Mouse (Mus musculus) midbrain, embryonic 12.5 days (tissue): ENCODE results near the gene Acap2. TPM values are rescaled to one million over a fixed set of nuclear protein-coding genes. Genes with fewer than 3 reads are reported as not detected.

Source experiments
- ATAC-seq: fragments of 200-750 bp; cut with Nextera tagmentation; 2 replicates; pipeline ENCODE4 v1.8.0; 2017; ENCODE audit warnings: low read depth, moderate TSS enrichment, moderate library complexity; ENCODE audit not compliant: low FRiP score
- H3K27ac ChIP-seq: fragments of 300-500 bp; sonication (generic); replicated peaks from 2 replicates; pipeline ENCODE4 v1.5.1; 2016; ENCODE audit warnings: mild to moderate bottlenecking
- H3K27me3 ChIP-seq: fragments of 300-500 bp; sonication (generic); 2 replicates; pipeline ENCODE4 v1.6.1; 2016; ENCODE audit warnings: mild to moderate bottlenecking
- H3K36me3 ChIP-seq: fragments of 300-500 bp; sonication (generic); 2 replicates; pipeline ENCODE4 v1.6.1; 2016
- H3K4me1 ChIP-seq: fragments of 300-500 bp; sonication (generic); 2 replicates; pipeline ENCODE4 v1.6.1; 2016
- H3K4me2 ChIP-seq: fragments of 300-500 bp; sonication (generic); replicated peaks from 2 replicates; pipeline ENCODE4 v1.6.1; 2016; ENCODE audit warnings: mild to moderate bottlenecking, moderate library complexity
- H3K4me3 ChIP-seq: fragments of 300-500 bp; sonication (generic); 2 replicates; pipeline ENCODE4 v1.5.1; 2016; ENCODE audit warnings: mild to moderate bottlenecking
- H3K9ac ChIP-seq: fragments of 300-500 bp; sonication (generic); replicated peaks from 2 replicates; pipeline ENCODE4 v1.6.1; 2016; ENCODE audit warnings: mild to moderate bottlenecking, moderate library complexity
- H3K9me3 ChIP-seq: fragments of 300-500 bp; sonication (generic); 2 replicates; pipeline ENCODE4 v1.6.1; 2016; ENCODE audit warnings: mild to moderate bottlenecking
- WGBS: fragments of 180-500 bp; shearing (Covaris S2); methylation state at CpG from one replicate; pipeline ENCODE4 v1.1.7; 2016; 5-methylcytosine and 5-hydroxymethylcytosine counted together
- polyA plus RNA-seq: library from polyadenylated mRNA; unstranded; fragments of >200 nt; fragmentation: Nextera tagmentation; extraction: Ambion mirVana; gene quantifications from 2 replicates; pipeline ENCODE4 v1.2.1, GENCODE M21; 2016

Gene Acap2
- polyA plus RNA-seq, 1 experiment from 2014 or later = 22.8 TPM

DNA sequence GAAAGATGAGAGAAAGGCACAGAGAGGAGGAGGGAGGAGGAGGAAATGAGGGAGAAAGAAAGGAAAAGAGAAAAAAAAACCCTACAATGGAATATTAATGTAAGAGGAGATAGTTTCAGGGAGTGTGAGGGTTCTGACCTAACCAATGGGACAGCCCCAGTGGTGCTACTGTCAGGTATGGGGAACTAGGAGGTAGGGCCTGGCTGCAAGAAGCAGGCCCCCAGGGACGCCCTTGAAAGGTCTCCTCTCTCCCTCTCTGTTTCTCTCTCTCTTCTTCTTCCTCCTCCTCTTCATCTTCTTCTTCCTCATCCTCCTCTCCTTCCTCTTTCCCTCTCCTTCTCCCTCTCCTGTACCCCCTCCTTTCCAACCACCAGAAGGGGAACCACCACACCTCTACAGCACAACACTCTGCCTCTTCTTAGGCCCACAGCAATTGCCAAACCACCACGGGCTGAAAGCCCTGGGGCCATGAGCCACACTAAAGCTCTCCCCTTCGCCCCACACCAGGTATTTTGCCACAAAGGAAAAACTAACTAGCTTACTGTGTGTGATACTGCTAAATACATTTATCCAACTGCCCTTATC lies 126.6 kb downstream of the Acap2 start:
- no peaks in the 10 kb centered on the region for H3K27me3 ChIP-seq
- H3K4me2 ChIP-seq = no peak overlapping the region
- H3K9me3 ChIP-seq = no peaks in the 10 kb centered on the region
- no peak overlapping the region for H3K27ac ChIP-seq
- H3K4me3 ChIP-seq = no peak overlapping the region
- H3K36me3 ChIP-seq = no peaks in the 10 kb centered on the region
- ATAC-seq = no peak
- H3K4me1 ChIP-seq = peaks cover 6% of the 10 kb centered on the region
- no peak overlapping the region for H3K9ac ChIP-seq
- 85% methylated on average over 3 of the region's 3 CpGs for WGBS

DNA sequence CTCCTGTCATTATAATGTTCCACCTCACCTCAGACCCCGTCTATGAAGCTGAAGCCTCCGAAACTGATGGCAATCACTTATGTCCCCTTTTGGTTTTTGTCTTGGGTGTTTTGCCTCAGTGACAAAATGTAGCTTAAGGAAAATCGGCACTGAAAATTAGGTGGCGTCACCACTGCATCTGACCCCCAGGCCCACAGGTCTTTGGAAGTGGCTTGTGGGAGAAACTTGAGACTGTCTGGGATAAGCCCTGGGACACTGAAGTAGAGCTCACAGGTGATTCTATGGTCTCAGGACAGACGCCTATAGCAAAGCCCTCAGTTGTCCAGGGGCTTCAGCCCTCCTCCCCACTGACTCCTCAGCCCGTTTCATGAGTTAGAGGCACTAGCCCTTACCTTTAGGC lies 129.3 kb downstream of the Acap2 start:
- H3K4me3 ChIP-seq = no peak overlapping the region
- H3K27ac ChIP-seq = no peak overlapping the region
- no peak for ATAC-seq
- H3K4me1 ChIP-seq = peaks cover 9% of the 10 kb centered on the region
- no peaks in the 10 kb centered on the region for H3K9me3 ChIP-seq
- H3K9ac ChIP-seq = no peak overlapping the region
- no peak overlapping the region for H3K4me2 ChIP-seq
- WGBS = 74% methylated on average over 6 of the region's 6 CpGs
- H3K27me3 ChIP-seq = no peaks in the 10 kb centered on the region
- H3K36me3 ChIP-seq = no peaks in the 10 kb centered on the region

DNA sequence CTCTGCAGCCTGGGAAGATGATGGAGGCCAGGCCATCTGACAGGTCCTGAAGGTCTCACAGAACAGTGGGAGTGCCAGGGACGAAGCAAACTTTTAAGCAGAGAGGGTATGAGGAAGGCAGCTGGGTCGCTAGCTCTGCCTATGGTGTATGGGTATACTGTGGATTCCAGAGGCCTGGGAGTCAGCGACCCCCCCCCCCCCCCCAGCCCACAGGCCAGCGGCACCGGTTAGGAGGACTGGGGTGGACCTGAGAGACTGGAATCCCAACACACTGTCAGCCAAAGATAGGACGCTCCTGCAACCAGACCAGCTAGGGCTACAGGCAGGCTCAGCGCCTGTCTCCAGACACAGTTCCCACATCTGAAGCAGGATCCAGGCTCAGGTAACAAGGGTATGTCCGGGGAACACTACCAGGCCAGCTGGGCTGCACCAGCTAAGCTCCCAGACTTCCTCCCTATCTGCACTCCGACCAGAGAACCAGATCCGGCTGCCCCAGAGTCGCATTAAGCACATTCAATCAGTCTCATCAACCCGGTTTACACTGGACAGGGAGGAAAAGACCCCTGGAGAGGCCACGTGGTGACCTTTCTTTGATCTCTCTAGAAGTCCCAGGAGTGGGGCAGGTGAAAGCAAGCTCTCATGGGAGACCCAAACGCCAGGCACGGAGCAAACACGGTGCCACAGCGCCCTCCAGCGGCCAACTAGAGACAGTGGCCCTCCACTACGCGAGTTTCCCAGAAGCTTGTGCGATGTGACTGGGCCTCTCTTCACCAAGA lies 130.5 kb downstream of the Acap2 start:
- H3K27me3 ChIP-seq = no peaks in the 10 kb centered on the region
- ATAC-seq = peak; percentile 78
- H3K9me3 ChIP-seq = no peaks in the 10 kb centered on the region
- no peak overlapping the region for H3K9ac ChIP-seq
- H3K4me3 ChIP-seq = no peak overlapping the region
- 19% methylated on average over 21 of the region's 21 CpGs for WGBS
- H3K27ac ChIP-seq = no peak overlapping the region
- peak overlapping the region; percentile 34 for H3K4me2 ChIP-seq
- H3K36me3 ChIP-seq = no peaks in the 10 kb centered on the region
- H3K4me1 ChIP-seq = peaks cover 9% of the 10 kb centered on the region

DNA sequence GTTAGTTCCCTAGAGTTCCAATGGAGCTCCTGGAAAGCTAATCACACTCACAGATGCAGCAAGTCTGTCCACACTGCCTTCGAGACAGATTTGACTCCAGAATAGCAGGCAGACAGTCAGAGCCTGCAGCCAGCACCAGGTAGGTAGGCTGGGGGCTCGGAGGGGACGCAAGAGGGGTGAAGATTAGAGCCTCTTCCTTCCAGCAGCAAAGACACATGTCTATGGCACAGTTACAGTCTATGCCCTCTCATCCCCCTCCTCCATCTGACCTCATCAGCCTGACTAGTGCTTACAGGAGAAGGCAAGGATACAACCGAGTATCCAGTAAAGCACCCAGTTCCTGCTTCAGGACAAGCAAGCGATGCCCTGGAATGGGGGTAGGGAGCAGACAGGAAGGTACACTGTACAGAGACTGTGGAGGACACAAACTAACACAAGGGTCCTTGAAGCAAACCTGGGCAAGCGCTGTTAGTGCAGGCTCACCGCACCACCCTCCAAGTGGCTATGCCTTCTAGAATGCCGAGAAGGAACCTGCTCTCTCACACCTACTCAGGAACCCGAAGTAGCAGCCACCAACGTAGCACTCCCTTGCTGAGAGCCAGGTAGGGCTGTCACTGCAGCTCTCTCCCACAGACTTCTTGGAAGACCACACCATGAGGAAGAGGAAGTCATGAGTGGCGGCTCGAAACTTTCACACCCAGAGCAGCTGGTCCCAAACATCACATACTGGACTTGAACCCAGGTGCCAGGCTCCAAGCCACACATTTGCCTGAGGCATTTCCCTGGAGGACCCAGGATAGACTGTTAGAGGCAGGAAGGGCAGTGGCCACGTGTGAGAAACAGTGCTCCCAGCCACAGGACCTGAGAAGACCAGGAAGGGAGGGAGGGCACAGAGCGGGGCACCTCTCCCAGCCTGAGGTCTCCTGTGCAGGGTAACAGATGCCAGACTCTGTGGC lies 131.6 kb downstream of the Acap2 start:
- no peak overlapping the region for H3K9ac ChIP-seq
- H3K4me2 ChIP-seq = no peak overlapping the region
- no peak overlapping the region for H3K27ac ChIP-seq
- H3K27me3 ChIP-seq = no peaks in the 10 kb centered on the region
- no peaks in the 10 kb centered on the region for H3K9me3 ChIP-seq
- ATAC-seq = no peak
- H3K4me3 ChIP-seq = no peak overlapping the region
- H3K36me3 ChIP-seq = no peaks in the 10 kb centered on the region
- H3K4me1 ChIP-seq = peaks cover 9% of the 10 kb centered on the region
- WGBS = 88% methylated on average over 14 of the region's 14 CpGs

- ATAC-seq = no peak
- WGBS = 93% methylated on average over 7 of the region's 7 CpGs
These were observed 132.8 kb downstream of the Acap2 start for GRCm38 (mm10) chr16:31068280-31068679.

DNA sequence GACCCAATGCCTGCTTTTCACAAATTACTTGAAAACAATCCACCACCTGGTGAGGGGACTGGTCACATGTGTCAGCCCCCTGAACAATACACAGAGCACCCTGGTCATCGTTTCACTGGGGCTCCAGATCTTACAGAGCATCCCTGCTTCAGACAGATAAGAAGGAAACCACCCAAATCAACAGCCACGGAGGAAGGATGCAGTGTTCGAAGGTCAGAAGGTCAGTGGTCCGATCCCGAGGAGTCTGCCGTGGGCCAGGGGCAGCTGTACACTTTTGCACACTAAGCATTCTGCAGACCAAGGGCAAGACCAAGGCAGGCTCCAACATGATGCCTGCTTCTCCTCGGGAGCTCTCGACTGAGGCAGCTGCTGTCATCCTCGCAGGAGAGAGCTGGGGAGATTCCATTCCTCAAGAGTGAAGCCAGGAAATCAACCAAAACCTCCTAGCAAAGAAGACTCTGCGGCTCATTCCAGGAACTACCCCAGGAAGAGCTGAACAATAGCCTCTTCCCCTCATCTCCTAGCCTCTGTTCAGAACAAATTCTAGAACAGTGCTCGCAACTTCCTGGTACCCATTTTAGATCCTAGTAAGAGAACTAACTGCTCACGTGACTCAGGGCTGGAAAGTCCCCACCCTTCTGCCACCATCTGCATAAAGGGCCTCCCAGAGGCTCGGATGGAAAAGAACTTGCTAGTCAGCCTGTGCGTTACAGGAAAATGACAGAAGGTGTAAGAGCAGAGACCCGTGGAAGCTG lies 134.5 kb downstream of the Acap2 start:
- WGBS = 71% methylated on average over 15 of the region's 15 CpGs
- no peaks in the 10 kb centered on the region for H3K27me3 ChIP-seq
- no peaks in the 10 kb centered on the region for H3K36me3 ChIP-seq
- ATAC-seq = no peak
- H3K27ac ChIP-seq = no peak overlapping the region
- no peak overlapping the region for H3K4me3 ChIP-seq
- H3K4me1 ChIP-seq = peaks cover 9% of the 10 kb centered on the region
- H3K9ac ChIP-seq = no peak overlapping the region
- no peaks in the 10 kb centered on the region for H3K9me3 ChIP-seq
- no peak overlapping the region for H3K4me2 ChIP-seq

More at GRCm38 (mm10) chr16:31068280-31068679, 132.8 kb downstream of the Acap2 start:
- H3K4me1 ChIP-seq = peaks cover 9% of the 10 kb centered on the region
- no peak overlapping the region for H3K4me3 ChIP-seq
- H3K36me3 ChIP-seq = no peaks in the 10 kb centered on the region
- no peaks in the 10 kb centered on the region for H3K9me3 ChIP-seq
- H3K27ac ChIP-seq = no peak overlapping the region
- no peak overlapping the region for H3K4me2 ChIP-seq
- no peaks in the 10 kb centered on the region for H3K27me3 ChIP-seq
- no peak overlapping the region for H3K9ac ChIP-seq

- H3K36me3 ChIP-seq = no peaks in the 10 kb centered on the region
- H3K27ac ChIP-seq = no peak overlapping the region
- H3K4me3 ChIP-seq = no peak overlapping the region
- WGBS = 92% methylated on average over 6 of the region's 6 CpGs
- no peaks in the 10 kb centered on the region for H3K27me3 ChIP-seq
- no peaks in the 10 kb centered on the region for H3K9me3 ChIP-seq
- H3K4me2 ChIP-seq = no peak overlapping the region
- H3K4me1 ChIP-seq = 0 out of 2 replicates have a peak, but pooled peaks cover 3% of the 10 kb centered on the region
- no peak for ATAC-seq
- H3K9ac ChIP-seq = no peak overlapping the region
These were observed 136.3 kb downstream of the Acap2 start for GRCm38 (mm10) chr16:31064782-31065181.

GRCm38 (mm10) chr16:31062918-31063317 lies 138.1 kb downstream of the Acap2 start:
- Histone ChIP-seq H3K27me3 (no peaks in the 10 kb centered on the region), H3K9me3 (no peaks in the 10 kb centered on the region), H3K4me2 (no peak overlapping the region), H3K4me1 (peaks cover 8% of the 10 kb centered on the region), H3K9ac (no peak overlapping the region), H3K27ac (no peak overlapping the region), H3K4me3 (no peak overlapping the region), H3K36me3 (no peaks in the 10 kb centered on the region)
- ATAC-seq = no peak
- WGBS = 79% methylated on average over 3 of the region's 3 CpGs

GRCm38 (mm10) chr16:31061246-31061880 lies 139.7 kb downstream of the Acap2 start:
- Histone ChIP-seq H3K27ac (no peak overlapping the region), H3K4me1 (peaks cover 5% of the 10 kb centered on the region), H3K9me3 (no peaks in the 10 kb centered on the region), H3K4me2 (no peak overlapping the region), H3K27me3 (no peaks in the 10 kb centered on the region), H3K4me3 (no peak overlapping the region), H3K36me3 (no peaks in the 10 kb centered on the region), H3K9ac (no peak overlapping the region)
- ATAC-seq = no peak
- 80% methylated on average over 11 of the region's 11 CpGs for WGBS

DNA sequence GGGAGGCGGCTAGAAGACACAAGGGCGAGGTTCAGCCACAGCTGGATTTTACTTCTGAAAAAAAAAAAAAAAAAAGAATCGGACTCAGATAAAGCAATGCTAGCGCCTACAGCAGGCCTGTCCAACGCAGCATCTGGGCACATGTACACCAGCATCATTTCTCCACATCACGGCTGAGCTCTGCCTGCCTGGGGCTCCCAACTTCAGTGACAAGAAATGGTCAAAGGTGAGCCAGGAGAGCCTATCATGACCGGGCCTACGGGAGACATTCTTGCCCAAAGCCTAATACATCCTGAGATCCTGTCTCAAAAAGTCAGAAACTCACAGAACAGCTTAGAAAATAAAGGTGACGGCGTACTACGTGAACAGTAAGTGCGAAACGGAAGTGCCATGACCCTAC lies 140.3 kb downstream of the Acap2 start:
- Histone ChIP-seq H3K4me1 (peaks cover 5% of the 10 kb centered on the region), H3K9ac (no peak overlapping the region), H3K4me2 (no peak overlapping the region), H3K4me3 (no peak overlapping the region), H3K27me3 (no peaks in the 10 kb centered on the region), H3K27ac (no peak overlapping the region), H3K36me3 (no peaks in the 10 kb centered on the region), H3K9me3 (no peaks in the 10 kb centered on the region)
- no peak for ATAC-seq
- WGBS = 96% methylated on average over 13 of the region's 13 CpGs

DNA sequence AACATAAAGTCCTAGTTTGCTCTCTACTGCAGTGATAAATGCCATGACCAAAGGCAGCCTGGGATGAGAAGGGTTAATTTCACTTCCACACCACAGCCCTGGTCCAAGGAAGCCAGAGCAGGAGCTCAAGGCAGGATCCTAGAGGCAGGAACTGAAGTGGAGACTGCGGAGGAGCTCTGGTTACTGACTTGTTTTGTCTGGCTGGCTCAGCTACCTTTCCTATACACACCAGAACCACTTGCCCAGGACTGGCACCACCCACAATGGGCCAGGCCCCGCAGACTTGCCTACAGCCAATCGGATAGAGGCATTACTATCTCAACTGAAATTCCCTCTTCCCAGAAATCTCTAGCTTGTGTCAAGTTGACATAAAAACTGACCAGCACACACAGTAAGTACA lies 140.8 kb downstream of the Acap2 start:
- ATAC-seq = no peak
- no peak overlapping the region for H3K9ac ChIP-seq
- no peak overlapping the region for H3K4me3 ChIP-seq
- H3K27ac ChIP-seq = no peak overlapping the region
- H3K9me3 ChIP-seq = no peaks in the 10 kb centered on the region
- whole genome bisulfite sequencing = 90% methylated on average over 3 of the region's 3 CpGs
- H3K4me2 ChIP-seq = no peak overlapping the region
- H3K27me3 ChIP-seq = no peaks in the 10 kb centered on the region
- H3K4me1 ChIP-seq = peaks cover 5% of the 10 kb centered on the region
- no peaks in the 10 kb centered on the region for H3K36me3 ChIP-seq
